Mouse (Mus musculus): ENCODE measurements around the gene Chst14.

GRCm38 (mm10) chr2:118916436-118916835 lies 9.9 kb upstream of the Chst14 start:
- TF ChIP-seq CTCF (IDR thresholded peaks at IDR 0.05; ENCODE audit: extremely low read depth, insufficient read depth, low read length) (no peak), POLR2A (IDR thresholded peaks at IDR 0.05; ENCODE audit: extremely low read depth, insufficient read depth, low read length) (no peak)
